Mouse (Mus musculus) bone marrow macrophage, adult 2 months (primary cell): Measurements from ENCODE around the gene Stk11ip. TPM values are rescaled to one million over a fixed set of nuclear protein-coding genes. Genes with fewer than 3 reads are reported as not detected.

Experiments used
- H3K27ac ChIP-seq: 2 replicates; pipeline ENCODE4 v1.5.1; 2012; ENCODE audit warnings: low read depth, low read length; ENCODE audit not compliant: insufficient read depth
- H3K4me1 ChIP-seq: 2 replicates; pipeline ENCODE4 v1.6.1; 2012; ENCODE audit warnings: low read length; ENCODE audit not compliant: control insufficient read depth, insufficient read depth
- H3K4me3 ChIP-seq: 2 replicates; pipeline ENCODE4 v1.5.1; 2012; ENCODE audit warnings: mild to moderate bottlenecking, low read length, moderate library complexity; ENCODE audit not compliant: insufficient read depth
- CTCF ChIP-seq: IDR thresholded peaks from 2 replicates; pipeline ENCODE4 v1.5.1; 2012; ENCODE audit warnings: low read depth, mild to moderate bottlenecking, low read length, moderate library complexity
- POLR2A ChIP-seq: IDR thresholded peaks from 2 replicates; pipeline ENCODE4 v1.6.1; 2012; ENCODE audit warnings: mild to moderate bottlenecking, low read depth, low read length, borderline replicate concordance
- polyA plus RNA-seq: library from polyadenylated mRNA; stranded (reverse); fragments of >200 nt; gene quantifications from 2 replicates; pipeline ENCODE4 v1.2.4, GENCODE M21; 2012; ENCODE audit not compliant: missing spikeins, insufficient read depth, insufficient read length

Gene Stk11ip
- polyA plus RNA-seq, 1 experiment: 49.3 TPM

- no peak for TF ChIP-seq POLR2A
- TF ChIP-seq CTCF: no peak
- Histone ChIP-seq H3K4me1 (peaks cover 8% of the 10 kb centered on the region), H3K4me3 (no peak overlapping the region), H3K27ac (no peak overlapping the region)
These were observed 3.3 kb upstream of the Stk11ip start for GRCm38 (mm10) chr1:75517984-75518383.

DNA sequence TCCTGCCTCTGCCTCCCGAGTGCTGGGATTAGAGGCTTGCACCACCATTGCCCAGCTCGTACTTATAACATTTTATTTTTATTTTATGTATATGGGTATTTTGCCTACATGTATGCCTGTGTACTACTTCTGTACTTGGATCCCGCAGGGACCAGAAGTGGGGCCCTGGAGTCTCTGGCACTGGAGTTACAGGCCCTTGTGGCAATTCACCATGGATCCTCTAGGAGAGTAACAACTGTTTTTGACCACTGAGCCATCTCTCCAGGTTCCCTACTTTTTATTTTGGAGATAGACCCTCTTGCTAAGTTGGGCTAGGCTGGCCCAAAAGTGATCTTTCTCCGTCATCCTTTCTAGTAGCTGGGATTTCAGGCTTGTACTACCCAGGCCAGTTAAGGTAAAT is 2.9 kb upstream of the Stk11ip start:
- Histone ChIP-seq H3K4me1 (peaks cover 11% of the 10 kb centered on the region), H3K4me3 (no peak overlapping the region), H3K27ac (no peak overlapping the region)
- TF ChIP-seq POLR2A (no peak), CTCF (no peak)

GRCm38 (mm10) chr1:75519576-75519975 is 1.8 kb upstream of the Stk11ip start:
- TF ChIP-seq POLR2A (no peak), CTCF (no peak)
- Histone ChIP-seq H3K4me3 (no peak overlapping the region), H3K4me1 (peaks cover 20% of the 10 kb centered on the region), H3K27ac (no peak overlapping the region)

DNA sequence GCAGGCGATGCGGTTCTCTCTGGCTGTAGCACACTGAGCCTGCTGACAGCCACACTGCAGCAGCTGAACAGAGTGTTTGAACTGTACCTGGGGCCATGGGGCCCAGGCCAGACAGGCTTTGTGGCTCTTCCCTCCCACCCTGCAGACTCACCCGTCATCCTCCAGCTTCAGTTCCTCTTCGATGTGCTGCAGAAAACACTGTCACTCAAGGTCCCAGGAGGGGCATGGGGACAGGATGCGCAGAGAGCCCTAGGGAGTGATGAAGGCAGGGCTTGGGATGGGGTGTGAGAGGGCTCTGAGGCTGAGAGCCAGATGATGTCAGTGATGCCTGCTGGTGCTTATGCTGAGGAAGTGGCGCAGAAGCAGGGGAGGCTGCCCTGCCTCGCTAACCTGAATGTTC is 3.4 kb downstream of the Stk11ip start:
- Histone ChIP-seq H3K4me3 (no peak overlapping the region), H3K4me1 (peaks cover 25% of the 10 kb centered on the region), H3K27ac (no peak overlapping the region)
- no peak for TF ChIP-seq CTCF
- no peak for TF ChIP-seq POLR2A

DNA sequence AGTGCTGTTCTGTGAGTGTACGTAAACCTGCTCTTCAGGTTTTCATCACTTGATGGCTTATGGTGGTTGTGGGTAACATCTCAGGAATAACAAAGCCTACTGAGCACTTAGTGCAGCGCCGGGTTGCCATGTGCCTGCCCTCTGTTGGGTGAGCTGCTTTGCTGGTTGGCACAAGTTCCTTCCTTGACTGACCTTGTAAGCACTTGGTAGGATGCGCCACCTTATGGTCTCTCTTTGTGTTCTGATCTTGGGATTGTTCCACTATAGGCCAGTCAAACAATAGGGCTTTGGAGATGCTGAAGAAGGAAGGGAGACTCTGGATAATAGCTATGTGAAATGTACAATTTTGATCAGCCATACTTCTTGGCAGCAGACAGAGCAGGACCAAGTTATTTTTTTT is 9.2 kb downstream of the Stk11ip start:
- Histone ChIP-seq H3K4me3 (no peak overlapping the region), H3K4me1 (peaks cover 18% of the 10 kb centered on the region), H3K27ac (no peak overlapping the region)
- TF ChIP-seq POLR2A (no peak), CTCF (no peak)

- H3K4me3 ChIP-seq: no peak overlapping the region
- H3K4me1 ChIP-seq: peaks cover 18% of the 10 kb centered on the region
- no peak for TF ChIP-seq POLR2A
- TF ChIP-seq CTCF: no peak
- H3K27ac ChIP-seq: no peak overlapping the region
These were observed 11.2 kb downstream of the Stk11ip start for GRCm38 (mm10) chr1:75532280-75533172.

DNA sequence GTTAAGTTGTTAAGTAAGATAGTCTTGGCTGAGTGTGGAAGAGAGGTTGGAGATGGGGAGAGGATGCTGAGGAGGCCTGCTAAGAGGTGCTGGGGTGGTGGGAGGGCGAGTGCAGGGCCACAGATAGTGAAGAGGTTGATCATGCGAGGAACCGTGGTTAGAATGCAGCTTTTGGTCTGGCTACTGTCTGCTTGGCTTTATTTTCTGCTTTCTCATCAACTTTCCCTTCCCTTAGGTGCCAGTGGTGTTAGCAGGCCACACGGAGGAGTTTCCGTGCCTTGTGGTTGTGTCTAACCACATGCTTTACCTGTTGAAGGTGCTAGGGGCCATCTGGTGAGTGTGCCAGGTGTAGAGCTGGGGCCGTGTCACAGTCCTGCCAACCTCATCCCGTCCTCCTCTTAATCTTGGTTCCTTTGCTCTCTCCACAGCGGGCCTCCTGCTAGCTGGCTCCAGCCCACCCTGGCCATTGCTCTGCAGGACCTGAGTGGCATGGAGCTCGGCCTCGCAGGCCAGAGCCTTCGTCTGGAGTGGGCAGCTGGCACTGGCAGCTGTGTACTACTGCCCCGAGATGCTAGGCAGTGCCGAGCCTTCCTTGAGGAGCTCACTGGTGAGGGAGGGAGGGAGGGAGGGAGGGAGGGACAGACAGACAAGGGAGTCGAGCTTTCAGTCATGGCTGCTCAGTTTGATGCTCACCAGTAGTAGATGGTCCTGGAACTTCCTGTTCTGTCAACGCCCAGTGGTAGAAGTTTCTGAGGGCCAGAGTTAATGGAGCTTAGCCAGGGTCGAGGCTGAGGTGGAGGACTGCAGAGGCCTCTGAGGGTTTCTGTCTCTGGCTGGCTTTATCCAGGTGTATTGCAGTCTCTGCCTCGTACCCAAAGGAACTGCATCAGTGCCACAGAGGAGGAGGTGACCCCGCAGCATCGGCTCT is 12.3 kb downstream of the Stk11ip start:
- no peak for TF ChIP-seq POLR2A
- TF ChIP-seq CTCF: no peak
- Histone ChIP-seq H3K27ac (no peak overlapping the region), H3K4me1 (peaks cover 18% of the 10 kb centered on the region), H3K4me3 (no peak overlapping the region)

DNA sequence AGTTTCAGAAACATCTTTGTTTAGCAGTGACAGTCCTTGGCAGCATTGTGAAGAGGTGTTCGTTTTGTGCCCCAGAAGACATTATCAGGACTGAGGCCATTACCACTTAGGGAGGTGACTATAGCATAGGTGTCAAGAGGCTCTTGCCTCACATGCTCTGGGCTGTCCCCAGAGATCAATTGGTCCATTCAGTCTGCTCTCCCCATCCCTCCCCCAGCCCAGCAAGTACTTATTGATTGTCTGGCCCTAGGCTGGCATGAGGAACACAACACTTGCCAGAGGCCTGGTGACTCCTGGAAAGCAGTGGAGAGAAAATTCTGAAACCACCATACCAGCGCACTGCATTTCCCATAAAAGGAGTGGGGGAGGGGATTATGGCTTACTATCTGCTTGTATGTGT is 16.3 kb downstream of the Stk11ip start:
- H3K4me1 ChIP-seq: peaks cover 9% of the 10 kb centered on the region
- no peak overlapping the region for H3K27ac ChIP-seq
- H3K4me3 ChIP-seq: no peak overlapping the region
- TF ChIP-seq POLR2A (no peak), CTCF (no peak)

GRCm38 (mm10) chr1:75538597-75539190 is 17.4 kb downstream of the Stk11ip start:
- Histone ChIP-seq H3K27ac (no peak overlapping the region), H3K4me1 (no peaks in the 10 kb centered on the region; the same call in 1 of the 2 replicates), H3K4me3 (no peak overlapping the region)
- TF ChIP-seq POLR2A: no peak
- TF ChIP-seq CTCF: no peak

- Histone ChIP-seq H3K27ac (no peak overlapping the region), H3K4me1 (no peaks in the 10 kb centered on the region), H3K4me3 (no peak overlapping the region)
- TF ChIP-seq POLR2A: no peak
- no peak for TF ChIP-seq CTCF
These were observed 20.2 kb downstream of the Stk11ip start for GRCm38 (mm10) chr1:75541496-75541895.
